ENCODE assay signal across 8 mouse cellular contexts in genomic region chr6:49209881-49210854, GRCm38 (mm10). TPM values are rescaled to one million over a fixed set of nuclear protein-coding genes. Genes with fewer than 3 reads are reported as not detected.
DNase-seq lines count a peak whose midpoint lies in the region; ATAC-seq and TF ChIP-seq lines count a peak whose summit lies in the region.

No protein-coding gene starts in this region.

- TF ChIP-seq CTCF in stomach, postnatal 0 days (IDR thresholded peaks at IDR 0.05; ENCODE audit: low read depth): no peak

- peaks cover 23% of the 10 kb centered on the region for H3K36me3 ChIP-seq in embryonic facial prominence, embryonic 12.5 days
- H3K36me3 ChIP-seq in intestine, embryonic 14.5 days (ENCODE audit: control insufficient read depth, insufficient read depth, low read length): peaks cover 17% of the 10 kb centered on the region
- peaks cover 11% of the 10 kb centered on the region for H3K36me3 ChIP-seq in liver, embryonic 15.5 days (replicated peaks)
- H3K36me3 ChIP-seq in stomach, postnatal 0 days (ENCODE audit: control insufficient read depth, insufficient read depth, low read length): no peaks in the 10 kb centered on the region

- TF ChIP-seq EP300 in stomach, postnatal 0 days (optimal IDR thresholded peaks at IDR 0.05): no peak

- intact Hi-C loops in heart, postnatal 36 days (cut with DNase I): no loop called here

- H3K9me3 ChIP-seq in embryonic facial prominence, embryonic 12.5 days: no peaks in the 10 kb centered on the region
- no peaks in the 10 kb centered on the region for H3K9me3 ChIP-seq in intestine, embryonic 14.5 days (ENCODE audit: control insufficient read depth, low read length)
- no peaks in the 10 kb centered on the region for H3K9me3 ChIP-seq in liver, embryonic 15.5 days (replicated peaks)
- no peaks in the 10 kb centered on the region for H3K9me3 ChIP-seq in stomach, postnatal 0 days (ENCODE audit: control insufficient read depth, low read length)

- peak overlapping the region; percentile 16 for H3K4me3 ChIP-seq in embryonic facial prominence, embryonic 12.5 days
- peak overlapping the region; percentile 4 for H3K4me3 ChIP-seq in intestine, embryonic 14.5 days (ENCODE audit: low read depth, low read length)
- H3K4me3 ChIP-seq in liver, embryonic 15.5 days (replicated peaks): peak overlapping the region; percentile 18
- H3K4me3 ChIP-seq in stomach, postnatal 0 days (ENCODE audit: low read depth, low read length): 0 out of 2 replicates have a peak overlapping the region, but pooled peaks have one; percentile 10

- peak overlapping the region; percentile 34; the same call in 1 of the 2 replicates for H3K9ac ChIP-seq in embryonic facial prominence, embryonic 12.5 days
- H3K9ac ChIP-seq in intestine, embryonic 14.5 days (ENCODE audit: low read length): 0 out of 2 replicates have a peak overlapping the region, but pooled peaks have one; percentile 23
- peak overlapping the region; percentile 23; the same call in 1 of the 2 replicates for H3K9ac ChIP-seq in liver, embryonic 15.5 days
- H3K9ac ChIP-seq in stomach, postnatal 0 days (ENCODE audit: low read length): no peak overlapping the region

- H3K4me2 ChIP-seq in embryonic facial prominence, embryonic 12.5 days (replicated peaks): peak overlapping the region; percentile 91
- H3K4me2 ChIP-seq in intestine, embryonic 14.5 days (ENCODE audit: low read length): peak overlapping the region; percentile 86
- H3K4me2 ChIP-seq in liver, embryonic 15.5 days: peak overlapping the region; percentile 50
- peak overlapping the region; percentile 34 for H3K4me2 ChIP-seq in stomach, postnatal 0 days (replicated peaks; ENCODE audit: low read depth)

- ATAC-seq in embryonic facial prominence, embryonic 12.5 days (ENCODE audit: insufficient number of reproducible peaks, insufficient read depth, low FRiP score, low TSS enrichment): peak; percentile 68
- ATAC-seq in intestine, embryonic 14.5 days (replicated peaks; ENCODE audit: low FRiP score, low TSS enrichment, low read depth): peak; percentile 61
- peak; percentile 33 for ATAC-seq in liver, embryonic 15.5 days (ENCODE audit: insufficient read depth)
- ATAC-seq in stomach, postnatal 0 days (ENCODE audit: low FRiP score, low TSS enrichment): peak; percentile 71

- no peaks in the 10 kb centered on the region for H3K27me3 ChIP-seq in embryonic facial prominence, embryonic 12.5 days
- H3K27me3 ChIP-seq in intestine, embryonic 14.5 days (replicated peaks; ENCODE audit: control insufficient read depth, insufficient read depth, low read length): no peaks in the 10 kb centered on the region
- H3K27me3 ChIP-seq in liver, embryonic 15.5 days: no peaks in the 10 kb centered on the region
- H3K27me3 ChIP-seq in stomach, postnatal 0 days (ENCODE audit: control insufficient read depth, insufficient read depth, low read length): no peaks in the 10 kb centered on the region

- peak overlapping the region; percentile 85 for H3K27ac ChIP-seq in embryonic facial prominence, embryonic 12.5 days
- peak overlapping the region; percentile 69 for H3K27ac ChIP-seq in intestine, embryonic 14.5 days (ENCODE audit: low read depth)
- H3K27ac ChIP-seq in liver, embryonic 15.5 days (replicated peaks): peak overlapping the region; percentile 62
- H3K27ac ChIP-seq in stomach, postnatal 0 days (replicated peaks): peak overlapping the region; percentile 61

- DNase-seq in heart, adult 11 months: peak; percentile 81
- DNase-seq in heart, postnatal 36 days: no peak
- DNase-seq in intestine, embryonic 14.5 days (ENCODE audit: low spot score): peak; percentile 77
- DNase-seq in stomach, postnatal 0 days (ENCODE audit: low spot score): peak; percentile 85
- DNase-seq in adrenal gland, adult 18-20 months (ENCODE audit: low spot score in 2 of 2): no peak
- DNase-seq in right cerebral cortex, postnatal 25 days: no peak

- WGBS in embryonic facial prominence, embryonic 12.5 days: 4% methylated on average over 14 of the region's 14 CpGs
- WGBS in intestine, embryonic 14.5 days: 7% methylated on average over 14 of the region's 14 CpGs
- 19% methylated on average over 14 of the region's 14 CpGs for WGBS in liver, embryonic 15.5 days (ENCODE audit: insufficient replicate concordance)
- 5% methylated on average over 14 of the region's 14 CpGs for WGBS in stomach, postnatal 0 days

- H3K4me1 ChIP-seq in embryonic facial prominence, embryonic 12.5 days: peaks cover 34% of the 10 kb centered on the region
- H3K4me1 ChIP-seq in intestine, embryonic 14.5 days (replicated peaks; ENCODE audit: control insufficient read depth, insufficient read depth, low read length): peaks cover 32% of the 10 kb centered on the region
- peaks cover 62% of the 10 kb centered on the region for H3K4me1 ChIP-seq in liver, embryonic 15.5 days (replicated peaks)
- H3K4me1 ChIP-seq in stomach, postnatal 0 days (replicated peaks; ENCODE audit: control insufficient read depth, insufficient read depth): peaks cover 3% of the 10 kb centered on the region

RNA-seq across cellular contexts. Expression of gene Igf2bp3, which starts 4.6 kb away (rescaled TPM):
- total RNA-seq in heart, postnatal 36 days (2021): under 1 TPM; 0.19 to 0.22 TPM
- 109 TPM in 2 replicates for polyA plus RNA-seq in embryonic facial prominence, embryonic 12.5 days (2016; fragmentation: Nextera tagmentation; extraction: Ambion mirVana)
- 105 and 111 TPM in 2 replicates for polyA plus RNA-seq in intestine, embryonic 14.5 days (2014; fragmentation: Nextera tagmentation; extraction: Ambion mirVana)
- 16.3 and 18.5 TPM in 2 replicates for polyA plus RNA-seq in liver, embryonic 15.5 days (2015; fragmentation: Nextera tagmentation; extraction: Ambion mirVana)
- 40.7 and 43.6 TPM in 2 replicates for polyA plus RNA-seq in stomach, postnatal 0 days (2015; fragmentation: Nextera tagmentation; extraction: Ambion mirVana)
- under 1 TPM in 1 of 2 experiments, not detected in 1; 0.10 TPM for total RNA-seq in adrenal gland, adult 18-20 months (2021)

RNA-seq across cellular contexts. Expression of gene Tra2a, which starts 53.7 kb away (rescaled TPM):
- 10 to 100 TPM; 26.8 to 28.4 TPM for total RNA-seq in heart, postnatal 36 days (2021)
- polyA plus RNA-seq in embryonic facial prominence, embryonic 12.5 days (2016; fragmentation: Nextera tagmentation; extraction: Ambion mirVana): 138 and 147 TPM in 2 replicates
- polyA plus RNA-seq in intestine, embryonic 14.5 days (2014; fragmentation: Nextera tagmentation; extraction: Ambion mirVana): 45.6 and 45.9 TPM in 2 replicates
- polyA plus RNA-seq in liver, embryonic 15.5 days (2015; fragmentation: Nextera tagmentation; extraction: Ambion mirVana): 41.2 and 42.3 TPM in 2 replicates
- 34.6 and 35.4 TPM in 2 replicates for polyA plus RNA-seq in stomach, postnatal 0 days (2015; fragmentation: Nextera tagmentation; extraction: Ambion mirVana)
- total RNA-seq in adrenal gland, adult 18-20 months (2021): 100 to 1,000 TPM; 102 to 111 TPM

Comparison
In these comparisons a context has a peak if more than half of its experiments do, and no peak if none do; other contexts are left out.
1. DNase-seq: peak in heart, adult 11 months (single experiment), intestine, embryonic 14.5 days (single experiment) and stomach, postnatal 0 days (single experiment); none in heart, postnatal 36 days (0 of 2), adrenal gland, adult 18-20 months (0 of 2) and right cerebral cortex, postnatal 25 days (single experiment).
2. H3K4me2 ChIP-seq: peak in every context shown above with its lines; median percentile 91 in embryonic facial prominence, embryonic 12.5 days; 86 in intestine, embryonic 14.5 days; 50 in liver, embryonic 15.5 days; 34 in stomach, postnatal 0 days.
3. Peak in every context shown above with its lines, with median percentiles within 50 percentile points of each other: ATAC-seq, H3K27ac ChIP-seq and H3K4me3 ChIP-seq.